Comparison of ENCODE assay signal across 22 mouse cellular contexts in genomic region chr13:97184656-97185055, GRCm38 (mm10). TPM values are rescaled to one million over a fixed set of nuclear protein-coding genes. Genes with fewer than 3 reads are reported as not detected.
DNase-seq lines count a peak whose midpoint lies in the region; ATAC-seq and TF ChIP-seq lines count a peak whose summit lies in the region.
"Had no signal": no experiment of that assay in that cellular context is flagged by ENCODE, and none has a peak within 500 bp of the region (broad histone marks: within the 10 kb centered on the region; RNA-seq: fewer than 3 reads in every experiment).

No protein-coding gene starts in this region.

- TF ChIP-seq CTCF in kidney, adult 2 months (conservative IDR thresholded peaks at IDR 0.05; ENCODE audit: insufficient read depth, insufficient read length, low read depth, low read length), result no peak

- TF ChIP-seq POLR2A in kidney, adult 2 months (IDR thresholded peaks at IDR 0.05; ENCODE audit: low read depth, low read length), result no peak

- H3K36me3 ChIP-seq in heart, embryonic 11.5 days (ENCODE audit: control insufficient read depth, insufficient read depth, low read length), result 0 out of 2 replicates have a peak, but pooled peaks cover 3% of the 10 kb centered on the region
- H3K36me3 ChIP-seq in kidney, embryonic 15.5 days, result peaks cover 15% of the 10 kb centered on the region
- peaks cover 8% of the 10 kb centered on the region for H3K36me3 ChIP-seq in kidney, adult 2 months (ENCODE audit: control insufficient read depth, insufficient read depth, low read length)

- 0 out of 2 replicates have a peak, but pooled peaks cover 6% of the 10 kb centered on the region for H3K4me1 ChIP-seq in heart, embryonic 11.5 days (ENCODE audit: control insufficient read depth, insufficient read depth, low read length)
- no peaks in the 10 kb centered on the region for H3K4me1 ChIP-seq in kidney, embryonic 15.5 days
- H3K4me1 ChIP-seq in kidney, adult 2 months (ENCODE audit: control insufficient read depth, insufficient read depth, low read length), result no peaks in the 10 kb centered on the region
- H3K4me1 ChIP-seq: limb, embryonic 13.5 days; liver, embryonic 13.5 days; lung, embryonic 15.5 days; neural tube, embryonic 12.5 days had no signal

- H3K9ac ChIP-seq in heart, embryonic 11.5 days (ENCODE audit: low read depth, low read length), result no peak overlapping the region
- H3K9ac ChIP-seq in kidney, embryonic 15.5 days, result no peak overlapping the region
- H3K9ac ChIP-seq: forebrain, embryonic 13.5 days; hindbrain, embryonic 14.5 days; limb, embryonic 13.5 days; liver, embryonic 13.5 days; lung, embryonic 15.5 days; neural tube, embryonic 12.5 days had no signal

- H3K4me3 ChIP-seq in heart, embryonic 11.5 days (ENCODE audit: low read depth, low read length), result no peak overlapping the region
- no peak overlapping the region for H3K4me3 ChIP-seq in kidney, embryonic 15.5 days (replicated peaks)
- H3K4me3 ChIP-seq in kidney, adult 2 months (ENCODE audit: insufficient read depth, low read depth, low read length), result no peak overlapping the region
- H3K4me3 ChIP-seq: erythroblast, embryonic 14.5 days; forebrain, embryonic 13.5 days; limb, embryonic 13.5 days; liver, embryonic 13.5 days; lung, embryonic 15.5 days; neural tube, embryonic 12.5 days had no signal

- no peaks in the 10 kb centered on the region for H3K9me3 ChIP-seq in heart, embryonic 11.5 days (replicated peaks; ENCODE audit: control insufficient read depth, low read length)
- no peaks in the 10 kb centered on the region for H3K9me3 ChIP-seq in kidney, embryonic 15.5 days (replicated peaks)
- H3K9me3 ChIP-seq: forebrain, embryonic 13.5 days; limb, embryonic 13.5 days; liver, embryonic 13.5 days; lung, embryonic 15.5 days; neural tube, embryonic 12.5 days had no signal

- H3K4me2 ChIP-seq in heart, embryonic 11.5 days, result no peak overlapping the region
- no peak overlapping the region for H3K4me2 ChIP-seq in kidney, embryonic 15.5 days
- H3K4me2 ChIP-seq: forebrain, embryonic 13.5 days; hindbrain, embryonic 14.5 days; limb, embryonic 13.5 days; liver, embryonic 13.5 days; lung, embryonic 15.5 days; midbrain, embryonic 11.5 days; neural tube, embryonic 12.5 days had no signal

- no peak for ATAC-seq in heart, embryonic 11.5 days (replicated peaks; ENCODE audit: insufficient number of reproducible peaks, low FRiP score, low TSS enrichment)
- ATAC-seq in kidney, embryonic 15.5 days (replicated peaks; ENCODE audit: low FRiP score), result 0 out of 2 replicates have a peak, but pooled peaks have one; percentile 43
- ATAC-seq in megakaryocyte-erythroid progenitor cell, adult 5-6 weeks (replicated peaks; ENCODE audit: low FRiP score, low TSS enrichment, poor library complexity, severe bottlenecking), result peak; percentile 38; the same call in 1 of the 2 replicates
- ATAC-seq: forebrain, embryonic 13.5 days; Patski had no signal

- peak; percentile 29 for DNase-seq in adrenal gland, postnatal 10 days
- no peak for DNase-seq in adrenal gland, postnatal 25 days
- no peak for DNase-seq in heart, adult 9 months (ENCODE audit: low spot score in 2 of 2)
- no peak for DNase-seq in kidney, adult 2 months
- DNase-seq in thymus, postnatal 0 days (ENCODE audit: low spot score), result no peak
- DNase-seq: cerebellum, adult 2 months; gastrocnemius, postnatal 10 days; liver, embryonic 13.5 days; right cerebral cortex, adult 18-20 months; thymus, postnatal 14 days had no signal

- H3K27me3 ChIP-seq in heart, embryonic 11.5 days (ENCODE audit: control insufficient read depth, insufficient read depth, low read length), result no peaks in the 10 kb centered on the region
- H3K27me3 ChIP-seq in kidney, embryonic 15.5 days, result no peaks in the 10 kb centered on the region
- H3K27me3 ChIP-seq in kidney, adult 2 months (replicated peaks; ENCODE audit: control insufficient read depth, insufficient read depth, low read length), result no peaks in the 10 kb centered on the region
- H3K27me3 ChIP-seq: forebrain, embryonic 13.5 days; limb, embryonic 13.5 days; liver, embryonic 13.5 days; lung, embryonic 15.5 days; neural tube, embryonic 12.5 days; Patski had no signal

- 56% methylated on average over 5 of the region's 5 CpGs for WGBS in heart, embryonic 11.5 days (ENCODE audit: insufficient replicate concordance)
- 55% methylated on average over 5 of the region's 5 CpGs for WGBS in kidney, embryonic 15.5 days
- WGBS in kidney, adult 2 months, result 39% methylated on average over 5 of the region's 5 CpGs

- H3K27ac ChIP-seq in heart, embryonic 11.5 days (ENCODE audit: low read depth, low read length), result peak overlapping the region; percentile 10; the same call in 1 of the 2 replicates
- H3K27ac ChIP-seq in kidney, embryonic 15.5 days, result no peak overlapping the region
- no peak overlapping the region for H3K27ac ChIP-seq in kidney, adult 2 months (ENCODE audit: insufficient read depth, low read depth, low read length)
- H3K27ac ChIP-seq: forebrain, embryonic 13.5 days; hindbrain, embryonic 14.5 days; limb, embryonic 13.5 days; liver, embryonic 13.5 days; lung, embryonic 15.5 days; macrophage; neural tube, embryonic 12.5 days had no signal

RNA-seq across cellular contexts. Expression of gene Hexb, which starts 13.5 kb away (rescaled TPM):
- total RNA-seq in adrenal gland, postnatal 10 days (2021), result 10 to 100 TPM; 26.7 to 29.8 TPM
- total RNA-seq in adrenal gland, postnatal 25 days (2021), result 20.3 and 26.6 TPM in 2 replicates
- polyA plus RNA-seq in heart, embryonic 11.5 days (2014; fragmentation: Nextera tagmentation; extraction: Ambion mirVana), result 31.5 and 32.3 TPM in 2 replicates
- 34.6 and 36.7 TPM in 2 replicates for polyA plus RNA-seq in kidney, embryonic 15.5 days (2015; fragmentation: Nextera tagmentation; extraction: Ambion mirVana)
- polyA plus RNA-seq in kidney, adult 2 months (2012; rRNA removed), result 149 and 205 TPM in 2 replicates
- 4.1 and 10.7 TPM in 2 replicates for total RNA-seq in megakaryocyte-erythroid progenitor cell, adult 5-6 weeks (2014; fragmentation: Nextera tagmentation)
- 6.2 and 9.4 TPM in 2 replicates for total RNA-seq in megakaryocyte-erythroid progenitor cell, adult 5-6 weeks (2017)
- 97.2 and 99.2 TPM in 2 replicates for polyA plus RNA-seq in thymus, postnatal 0 days (2015; fragmentation: Nextera tagmentation; extraction: Ambion mirVana)

RNA-seq across cellular contexts. Expression of gene Gfm2, which starts 46.9 kb away (rescaled TPM):
- total RNA-seq in adrenal gland, postnatal 10 days (2021), result 10 to 100 TPM; 36.4 to 43.5 TPM
- total RNA-seq in adrenal gland, postnatal 25 days (2021), result 47.8 and 50.1 TPM in 2 replicates
- 30.3 and 37.0 TPM in 2 replicates for polyA plus RNA-seq in heart, embryonic 11.5 days (2014; fragmentation: Nextera tagmentation; extraction: Ambion mirVana)
- 32.9 and 33.7 TPM in 2 replicates for polyA plus RNA-seq in kidney, embryonic 15.5 days (2015; fragmentation: Nextera tagmentation; extraction: Ambion mirVana)
- 32.1 and 32.3 TPM in 2 replicates for polyA plus RNA-seq in kidney, adult 2 months (2012; rRNA removed)
- 38.1 and 50.3 TPM in 2 replicates for total RNA-seq in megakaryocyte-erythroid progenitor cell, adult 5-6 weeks (2014; fragmentation: Nextera tagmentation)
- total RNA-seq in megakaryocyte-erythroid progenitor cell, adult 5-6 weeks (2017), result 39.2 and 40.1 TPM in 2 replicates
- 21.0 and 23.2 TPM in 2 replicates for polyA plus RNA-seq in thymus, postnatal 0 days (2015; fragmentation: Nextera tagmentation; extraction: Ambion mirVana)

RNA-seq across cellular contexts. Expression of gene Nsa2, which starts 46.9 kb away (rescaled TPM):
- 10 to 100 TPM; 84.0 to 85.8 TPM for total RNA-seq in adrenal gland, postnatal 10 days (2021)
- 71.3 and 76.8 TPM in 2 replicates for total RNA-seq in adrenal gland, postnatal 25 days (2021)
- polyA plus RNA-seq in heart, embryonic 11.5 days (2014; fragmentation: Nextera tagmentation; extraction: Ambion mirVana), result 56.5 and 64.5 TPM in 2 replicates
- 54.5 and 57.0 TPM in 2 replicates for polyA plus RNA-seq in kidney, embryonic 15.5 days (2015; fragmentation: Nextera tagmentation; extraction: Ambion mirVana)
- polyA plus RNA-seq in kidney, adult 2 months (2012; rRNA removed), result 25.4 and 32.5 TPM in 2 replicates
- 177 and 255 TPM in 2 replicates for total RNA-seq in megakaryocyte-erythroid progenitor cell, adult 5-6 weeks (2014; fragmentation: Nextera tagmentation)
- 382 and 513 TPM in 2 replicates for total RNA-seq in megakaryocyte-erythroid progenitor cell, adult 5-6 weeks (2017)
- polyA plus RNA-seq in thymus, postnatal 0 days (2015; fragmentation: Nextera tagmentation; extraction: Ambion mirVana), result 83.9 and 91.3 TPM in 2 replicates

RNA-seq across cellular contexts. Expression of gene Enc1, which starts 56.2 kb away (rescaled TPM):
- total RNA-seq in adrenal gland, postnatal 10 days (2021), result 10 to 100 TPM; 19.6 to 20.3 TPM
- 5.9 and 6.1 TPM in 2 replicates for total RNA-seq in adrenal gland, postnatal 25 days (2021)
- 5.4 and 6.3 TPM in 2 replicates for polyA plus RNA-seq in heart, embryonic 11.5 days (2014; fragmentation: Nextera tagmentation; extraction: Ambion mirVana)
- polyA plus RNA-seq in kidney, embryonic 15.5 days (2015; fragmentation: Nextera tagmentation; extraction: Ambion mirVana), result 12.0 and 15.1 TPM in 2 replicates
- polyA plus RNA-seq in kidney, adult 2 months (2012; rRNA removed), result 2.7 and 3.6 TPM in 2 replicates
- total RNA-seq in megakaryocyte-erythroid progenitor cell, adult 5-6 weeks (2014; fragmentation: Nextera tagmentation), result 2.1 and 3.9 TPM in 2 replicates
- total RNA-seq in megakaryocyte-erythroid progenitor cell, adult 5-6 weeks (2017), result 3.9 and 4.6 TPM in 2 replicates
- 1.9 and 2.0 TPM in 2 replicates for polyA plus RNA-seq in thymus, postnatal 0 days (2015; fragmentation: Nextera tagmentation; extraction: Ambion mirVana)
